Mouse (Mus musculus) heart, adult 2 months (tissue): ENCODE results near the gene Hist1h4i. TPM values are rescaled to one million over a fixed set of nuclear protein-coding genes. Genes with fewer than 3 reads are reported as not detected.
A peak's percentile ranks its signal among the peaks of the same experiment; 100 is the strongest.

ENCODE experiments used
- DNase-seq, 2 experiments: peaks; one replicate each; pipeline ENCODE4 v3.0.0; 2021
- H3K27ac ChIP-seq: fragments of 200-600 bp; 2 replicates; pipeline ENCODE4 v1.8.1; 2022
- H3K27me3 ChIP-seq: fragments of 200-500 bp; 2 replicates; pipeline ENCODE4 v1.6.1; 2012; ENCODE audit warnings: mild to moderate bottlenecking, low read length, inconsistent platforms, mixed read lengths; ENCODE audit not compliant: control insufficient read depth, insufficient read depth
- H3K36me3 ChIP-seq: fragments of 200-500 bp; 2 replicates; pipeline ENCODE4 v1.6.1; 2012; ENCODE audit warnings: low read length, inconsistent platforms; ENCODE audit not compliant: control insufficient read depth, insufficient read depth
- H3K4me1 ChIP-seq: fragments of 200-500 bp; 2 replicates; pipeline ENCODE4 v1.6.1; 2011; ENCODE audit warnings: low read length; ENCODE audit not compliant: control insufficient read depth, insufficient read depth
- H3K4me3 ChIP-seq: fragments of 200-600 bp; 2 replicates; pipeline ENCODE4 v1.8.1; 2022
- H3K79me2 ChIP-seq: fragments of 200-500 bp; replicated peaks from 2 replicates; pipeline ENCODE4 v1.6.1; 2012; ENCODE audit warnings: mild to moderate bottlenecking, inconsistent platforms, low read length, moderate library complexity, mixed read lengths; ENCODE audit not compliant: control insufficient read depth, insufficient read depth
- H3K9ac ChIP-seq: fragments of 200-500 bp; 2 replicates; pipeline ENCODE4 v1.6.1; 2012; ENCODE audit warnings: low read depth, mild to moderate bottlenecking, control low read depth, inconsistent platforms, low read length, mixed read lengths
- CTCF ChIP-seq: fragments of 200-600 bp; IDR thresholded peaks from 2 replicates; pipeline ENCODE4 v1.8.1; 2022; ENCODE audit warnings: antibody characterized with exemption, mild to moderate bottlenecking, moderate library complexity
- EP300 ChIP-seq: fragments of 200-500 bp; IDR thresholded peaks from 2 replicates; pipeline ENCODE4 v1.6.1; 2011; ENCODE audit warnings: low read depth, low read length, control low read depth; ENCODE audit not compliant: insufficient read depth
- POLR2A ChIP-seq: fragments of 200-500 bp; IDR thresholded peaks from 2 replicates; pipeline ENCODE4 v1.6.1; 2011; ENCODE audit warnings: mild to moderate bottlenecking, low read depth, low read length, control low read depth; ENCODE audit not compliant: insufficient read depth
- WGBS: fragments of 180-500 bp; shearing (Covaris S2); methylation state at CpG from one replicate; pipeline ENCODE4 v1.1.7; 2018; 5-methylcytosine and 5-hydroxymethylcytosine counted together
- intact Hi-C: fragments of 180-260 bp; cut with DNase I; formaldehyde crosslinking; loops from one replicate; pipeline ENCODE4 v1.15.1; 2025
- polyA plus RNA-seq: library from polyadenylated mRNA; depleted of rRNA; stranded (reverse); fragments of >200 nt; gene quantifications from 2 replicates; pipeline ENCODE4 v1.2.3, GENCODE M21; 2012
- total RNA-seq, 2 experiments: library from RNA; stranded (reverse); gene quantifications; 2 replicates each; pipeline ENCODE4 v1.2.3; 2021

The Hist1h4i gene
- total and polyA plus RNA-seq, 3 experiments, result 5.8 to 18.1 (median 11.9) TPM

- Histone ChIP-seq H3K36me3 (no peaks in the 10 kb centered on the region), H3K79me2 (no peaks in the 10 kb centered on the region), H3K4me3 (no peak overlapping the region), H3K27ac (no peak overlapping the region), H3K27me3 (peaks cover 9% of the 10 kb centered on the region), H3K9ac (no peak overlapping the region), H3K4me1 (no peaks in the 10 kb centered on the region)
- WGBS, result 75% methylated on average over 3 of the region's 3 CpGs
- intact Hi-C loops, result no loop called here
- TF ChIP-seq POLR2A (no peak), CTCF (no peak), EP300 (no peak)
- DNase-seq, result no peak
Observed at GRCm38 (mm10) chr13:22008707-22009106, 32.5 kb downstream of the Hist1h4i start.

GRCm38 (mm10) chr13:22007872-22008271 lies 33.3 kb downstream of the Hist1h4i start:
- Histone ChIP-seq H3K27me3 (peaks cover 8% of the 10 kb centered on the region), H3K4me3 (no peak overlapping the region), H3K9ac (no peak overlapping the region), H3K4me1 (no peaks in the 10 kb centered on the region), H3K36me3 (no peaks in the 10 kb centered on the region), H3K79me2 (no peaks in the 10 kb centered on the region), H3K27ac (no peak overlapping the region)
- WGBS, result 56% methylated on average over 7 of the region's 7 CpGs
- DNase-seq, result no peak
- intact Hi-C loops, result no loop called here
- TF ChIP-seq CTCF, result no peak
- no peak for TF ChIP-seq EP300
- no peak for TF ChIP-seq POLR2A

- intact Hi-C loops, result no loop called here
- no peak overlapping the region for H3K9ac ChIP-seq
- no peak for DNase-seq
- H3K36me3 ChIP-seq, result no peaks in the 10 kb centered on the region
- H3K27ac ChIP-seq, result no peak overlapping the region
- H3K4me1 ChIP-seq, result no peaks in the 10 kb centered on the region
- H3K4me3 ChIP-seq, result peak overlapping the region; percentile 70
- peaks cover 8% of the 10 kb centered on the region for H3K27me3 ChIP-seq
- TF ChIP-seq EP300, result no peak
- no peak for TF ChIP-seq POLR2A
- TF ChIP-seq CTCF, result no peak
- H3K79me2 ChIP-seq, result no peaks in the 10 kb centered on the region
- 11% methylated on average over 18 of the region's 18 CpGs for WGBS
Observed at GRCm38 (mm10) chr13:22007121-22007510, 34.0 kb downstream of the Hist1h4i start.

GRCm38 (mm10) chr13:22006334-22007120 lies 34.6 kb downstream of the Hist1h4i start:
- H3K4me3 ChIP-seq, result peak overlapping the region; percentile 70
- intact Hi-C loops, result no loop called here
- TF ChIP-seq POLR2A, result no peak
- no peak; the same call in 1 of the 2 replicates for TF ChIP-seq CTCF
- TF ChIP-seq EP300, result no peak
- peak in 1 of 2 experiments; percentile 59 for DNase-seq
- H3K79me2 ChIP-seq, result no peaks in the 10 kb centered on the region
- peaks cover 8% of the 10 kb centered on the region for H3K27me3 ChIP-seq
- H3K27ac ChIP-seq, result no peak overlapping the region
- 2% methylated on average over 38 of the region's 38 CpGs for WGBS
- no peaks in the 10 kb centered on the region for H3K36me3 ChIP-seq
- no peaks in the 10 kb centered on the region for H3K4me1 ChIP-seq
- no peak overlapping the region; the same call in 1 of the 2 replicates for H3K9ac ChIP-seq

GRCm38 (mm10) chr13:22005605-22006333 lies 35.4 kb downstream of the Hist1h4i start:
- intact Hi-C loops, result no loop called here

More at GRCm38 (mm10) chr13:22005605-22006333, 35.4 kb downstream of the Hist1h4i start:
- peak overlapping the region; percentile 70 for H3K4me3 ChIP-seq
- H3K4me1 ChIP-seq, result no peaks in the 10 kb centered on the region
- WGBS, result under 1% methylated on average over 45 of the region's 45 CpGs
- DNase-seq, result peak; percentile 62 to 67
- H3K9ac ChIP-seq, result peak overlapping the region; percentile 26; the same call in 1 of the 2 replicates
- no peaks in the 10 kb centered on the region for H3K79me2 ChIP-seq
- peaks cover 8% of the 10 kb centered on the region for H3K27me3 ChIP-seq
- H3K36me3 ChIP-seq, result no peaks in the 10 kb centered on the region
- no peak for TF ChIP-seq POLR2A
- TF ChIP-seq EP300, result no peak
- no peak for TF ChIP-seq CTCF
- H3K27ac ChIP-seq, result no peak overlapping the region
